Mouse (Mus musculus): ENCODE measurements around the gene Fam155a.
A peak's percentile ranks its signal among the peaks of the same experiment; 100 is the strongest.

The Fam155a gene

DNA sequence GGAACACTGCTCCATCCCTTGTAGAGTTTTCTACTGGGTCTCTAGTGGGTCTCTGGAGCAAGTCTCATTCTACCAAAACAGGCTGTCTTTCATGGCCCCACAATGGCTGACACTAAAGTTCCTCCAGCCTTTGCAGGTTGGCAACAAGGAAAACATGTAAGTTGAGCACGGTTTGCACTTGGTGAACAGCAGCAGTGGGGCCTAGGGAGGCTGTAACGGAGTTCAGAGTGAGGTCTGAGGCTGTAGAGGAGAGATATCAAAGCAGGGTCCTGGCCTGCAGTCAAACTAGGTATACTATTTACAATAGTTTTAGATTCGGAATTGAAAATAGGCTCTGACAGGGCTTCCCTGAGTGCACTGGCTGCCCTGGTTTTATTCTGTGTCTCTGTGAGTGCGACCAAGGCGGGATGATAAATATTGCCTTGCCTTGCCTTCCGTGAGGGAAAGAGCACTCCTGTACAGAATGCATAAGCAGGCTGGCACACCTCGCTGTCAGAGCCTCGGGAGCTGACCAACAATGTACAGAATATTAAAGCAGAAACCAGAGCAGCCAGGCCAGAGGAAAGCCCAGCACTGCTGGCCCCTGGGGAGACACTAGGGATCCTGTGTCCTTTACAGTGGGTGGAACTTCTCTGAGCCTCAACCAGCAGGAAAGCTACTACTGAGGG lies 277.3 kb downstream of the Fam155a start:
- no peak for DNase-seq (ENCODE audit: low spot score)

DNA sequence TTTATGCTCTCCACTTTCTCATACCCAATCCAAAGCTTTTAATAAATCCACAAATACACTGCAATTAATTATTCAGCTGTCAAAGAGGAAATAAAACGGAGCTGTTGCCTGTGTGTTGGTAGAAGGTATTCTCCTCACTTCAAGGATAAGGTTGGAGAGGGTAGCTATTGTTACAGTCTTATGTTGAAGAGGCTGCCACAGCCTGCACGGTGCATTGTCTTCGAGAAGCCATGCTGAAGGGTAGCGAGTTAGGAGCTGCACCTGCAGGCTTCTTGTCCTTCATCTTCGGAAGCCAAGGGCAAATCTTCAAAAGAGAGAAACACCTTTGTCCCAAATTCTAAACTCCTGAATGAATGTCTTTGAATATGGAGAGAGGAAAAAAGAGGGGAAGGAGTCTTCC lies 288.4 kb downstream of the Fam155a start:
- DNase-seq (ENCODE audit: low spot score): no peak

DNA sequence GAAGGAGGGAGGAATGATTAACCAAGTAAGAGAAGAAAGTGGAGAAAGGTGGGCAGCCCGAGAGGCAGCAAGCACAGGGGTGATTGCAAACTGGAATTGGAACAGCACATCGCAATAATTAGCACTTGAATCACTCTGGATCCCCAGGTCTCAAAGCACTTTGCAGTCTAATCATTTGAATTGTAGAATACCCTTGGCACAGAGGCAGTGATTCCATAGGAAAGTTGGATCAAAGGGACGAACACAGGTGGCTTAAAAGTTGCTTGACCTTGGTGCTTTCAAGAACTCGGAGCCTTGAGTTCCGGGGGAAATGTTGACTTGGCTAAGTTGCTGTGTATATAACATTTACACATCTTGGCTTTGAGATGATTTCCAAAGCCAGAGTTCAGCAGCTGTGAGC lies 299.7 kb downstream of the Fam155a start:
- no peak for DNase-seq (ENCODE audit: low spot score)

DNA sequence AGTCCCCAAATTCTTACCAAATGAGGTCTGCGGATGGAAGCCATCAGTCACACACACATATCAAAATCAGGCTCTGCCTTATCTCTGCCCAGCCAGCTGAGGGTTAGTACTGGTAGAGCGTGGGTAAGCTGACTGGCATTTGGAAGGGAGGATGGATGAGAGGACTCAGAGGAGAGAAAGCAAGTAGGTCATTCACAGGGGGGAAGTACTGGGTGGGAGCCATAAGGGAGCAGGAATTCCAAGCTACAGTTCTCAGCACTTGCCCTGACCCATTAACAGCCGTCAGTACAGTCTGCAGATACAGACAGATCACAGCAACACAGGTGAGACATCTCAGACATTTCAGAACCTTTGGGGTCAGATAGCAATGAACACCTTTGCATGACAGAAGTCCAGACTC lies 300.8 kb downstream of the Fam155a start:
- no peak for DNase-seq (ENCODE audit: low spot score)

DNA sequence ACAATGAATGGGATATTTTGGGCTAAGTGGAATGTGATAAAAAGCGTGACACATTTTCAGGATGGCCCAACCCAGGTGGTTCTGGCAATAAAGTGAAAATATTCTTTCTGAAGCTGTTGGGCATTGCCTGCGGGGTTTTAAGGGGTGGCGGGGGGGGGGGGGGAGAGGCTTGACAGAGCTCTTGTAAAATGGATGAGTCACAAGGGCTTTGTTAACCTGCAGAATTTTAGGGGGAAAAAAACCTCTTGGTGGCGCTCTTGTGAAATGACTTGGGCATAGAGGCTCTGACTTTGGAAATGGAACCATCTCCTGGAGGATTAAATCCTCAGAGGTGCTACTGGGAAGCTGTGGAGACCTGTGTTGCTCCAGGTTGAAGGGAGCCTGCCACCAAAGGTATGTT lies 309.9 kb downstream of the Fam155a start:
- no peak for DNase-seq (ENCODE audit: low spot score)

DNA sequence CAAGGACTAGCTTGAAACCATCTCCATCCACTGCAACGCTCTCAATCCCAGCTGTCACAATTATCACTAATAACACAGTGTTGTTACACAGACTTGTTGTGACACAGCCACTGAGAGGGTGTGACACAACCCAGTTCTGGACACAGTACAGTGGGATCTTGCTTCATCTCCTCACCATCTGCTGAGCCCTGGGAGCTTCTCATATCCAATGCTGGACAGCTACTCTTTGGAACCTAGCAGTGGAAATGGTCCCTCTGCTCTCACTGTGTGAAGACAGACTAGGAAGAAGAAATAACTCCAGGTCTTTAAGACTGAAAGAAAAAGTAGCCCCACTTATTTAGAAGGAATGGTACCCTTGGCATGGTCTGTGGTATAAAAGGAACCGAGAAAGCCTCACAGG lies 310.3 kb downstream of the Fam155a start:
- no peak for DNase-seq (ENCODE audit: low spot score)

DNA sequence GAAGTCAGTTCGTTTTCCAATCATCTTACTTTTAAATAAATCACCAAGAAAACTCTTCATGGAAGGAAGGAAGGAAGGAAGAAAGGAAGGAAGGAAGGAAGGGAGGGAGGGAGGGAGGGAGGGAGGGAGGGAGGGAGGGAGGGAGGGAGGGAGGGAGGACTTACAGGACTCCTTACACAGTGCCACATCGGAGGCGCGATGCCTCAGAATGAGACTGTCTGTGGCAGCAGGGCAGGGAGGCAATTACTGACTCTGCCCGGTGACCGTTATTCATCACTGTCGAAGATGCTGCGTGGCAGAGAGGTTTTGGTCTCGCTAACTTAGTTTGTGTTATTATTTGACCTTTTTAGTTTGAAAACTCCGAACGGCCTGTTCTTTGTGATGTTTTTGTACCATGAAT lies 312.3 kb downstream of the Fam155a start:
- no peak for DNase-seq (ENCODE audit: low spot score)

DNA sequence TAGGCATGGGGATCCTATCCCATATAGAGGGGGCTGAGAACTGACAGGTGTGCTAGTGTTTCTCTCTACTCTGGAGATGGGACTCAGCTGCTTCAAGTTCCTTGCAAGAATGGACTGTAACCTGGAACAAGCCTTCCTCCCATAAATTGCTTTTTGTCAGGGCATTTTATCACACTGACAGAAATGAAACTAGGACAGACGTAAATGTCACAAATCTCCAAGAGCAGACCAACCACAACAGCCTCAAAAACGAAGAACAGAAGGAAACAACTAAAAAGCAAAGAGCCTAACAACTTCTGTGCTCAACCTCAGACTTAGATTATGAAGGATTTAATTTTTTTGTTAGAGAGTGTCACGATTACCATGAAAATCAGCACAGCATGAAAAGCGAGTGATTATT lies 315.8 kb downstream of the Fam155a start:
- DNase-seq (ENCODE audit: low spot score): no peak

DNA sequence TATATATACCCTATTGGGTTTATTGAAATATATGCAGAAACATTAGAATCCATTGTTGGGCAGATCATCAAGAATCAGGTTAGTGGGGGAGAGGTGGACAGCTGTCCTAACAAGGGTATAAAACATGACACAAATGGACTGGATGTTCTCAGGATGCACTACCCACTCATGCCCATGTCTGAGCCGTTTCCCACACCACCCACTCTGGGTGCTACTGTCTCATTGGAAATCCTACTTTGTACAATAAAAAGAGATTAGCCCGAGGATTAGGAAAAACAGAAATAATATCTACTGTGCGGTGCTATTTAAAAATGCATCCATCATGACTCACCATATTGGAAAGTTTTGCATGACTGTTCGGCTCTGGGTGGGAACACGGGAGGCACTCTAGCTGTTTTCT lies 317.2 kb downstream of the Fam155a start:
- no peak for DNase-seq (ENCODE audit: low spot score)

DNA sequence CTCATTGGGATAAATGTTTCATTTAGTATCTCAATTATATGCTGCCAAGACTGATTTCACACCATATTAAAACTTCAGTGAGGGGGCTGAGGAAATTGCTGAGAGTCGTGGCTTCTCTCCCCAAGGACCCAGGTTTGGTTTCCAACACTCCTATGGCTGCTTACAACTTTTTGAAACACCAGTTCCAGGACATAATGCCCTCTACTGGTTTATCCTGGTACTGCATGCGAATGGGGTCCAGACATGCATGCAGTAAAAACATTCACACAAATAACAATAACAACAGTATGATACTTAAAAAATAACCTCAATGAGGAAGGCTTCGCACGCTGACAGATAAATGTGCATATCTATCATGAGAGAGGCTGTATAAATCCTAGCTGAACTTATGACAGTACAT lies 319.4 kb downstream of the Fam155a start:
- peak; percentile 41 for DNase-seq (ENCODE audit: low spot score)

DNA sequence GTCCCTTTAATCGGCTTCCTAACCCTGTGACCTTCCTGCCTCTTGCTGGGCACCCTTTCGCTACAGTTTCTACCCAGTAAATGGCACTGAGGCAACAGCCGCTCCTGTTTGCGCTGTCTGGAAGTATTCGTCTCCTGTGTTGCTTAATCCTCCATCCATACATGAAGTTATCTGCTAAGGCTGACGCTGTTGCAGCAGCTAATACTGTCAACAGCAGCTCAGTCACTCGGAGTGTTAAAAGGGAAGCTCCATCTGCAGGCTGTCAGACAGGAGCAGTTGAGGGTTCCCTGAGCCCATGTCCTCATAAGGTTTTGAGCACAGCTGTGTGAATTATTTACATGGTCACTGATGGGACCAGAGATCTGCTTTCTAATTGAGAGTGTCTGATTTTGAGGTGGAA lies 322.3 kb downstream of the Fam155a start:
- peak; percentile 21 for DNase-seq (ENCODE audit: low spot score)

DNA sequence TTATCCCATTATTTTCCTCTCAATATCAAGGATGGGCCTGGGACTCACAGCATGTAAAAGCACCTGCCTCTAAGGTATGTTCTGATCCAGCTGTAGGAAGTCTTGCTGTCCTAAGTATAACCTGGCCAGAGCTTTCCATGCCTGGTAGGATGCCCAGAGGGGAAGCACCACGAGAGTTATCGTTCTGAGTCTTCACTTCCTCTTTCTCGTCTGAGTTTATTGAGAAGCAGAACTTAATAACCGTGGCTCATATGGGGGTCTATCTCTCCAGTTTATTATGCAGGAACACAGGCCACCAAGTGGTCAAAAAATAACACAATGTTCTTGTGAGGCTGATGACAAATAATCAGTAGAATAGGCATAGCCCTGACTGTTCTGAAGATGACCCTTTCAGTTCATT lies 333.1 kb downstream of the Fam155a start:
- DNase-seq (ENCODE audit: low spot score): no peak

DNA sequence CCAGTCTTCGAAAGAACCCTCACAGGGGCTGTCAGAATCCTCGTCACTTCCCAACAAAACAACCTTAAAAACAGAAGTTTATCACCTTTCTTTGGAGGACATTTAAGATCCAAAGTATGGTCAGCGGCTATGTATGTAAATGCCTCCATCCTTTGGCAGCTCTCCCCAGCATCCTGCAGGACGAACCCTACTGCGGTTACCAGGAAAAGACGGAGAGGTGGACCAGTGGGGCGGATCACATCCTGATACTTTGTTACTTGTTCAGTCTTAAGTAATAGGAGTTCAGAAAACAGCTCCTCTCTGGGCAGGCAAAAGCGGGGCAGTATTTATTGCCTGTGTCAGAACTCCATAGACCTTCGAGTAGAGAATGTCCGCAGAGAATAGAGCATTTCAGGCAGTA lies 335.5 kb downstream of the Fam155a start:
- peak; percentile 41 for DNase-seq (ENCODE audit: low spot score)

DNA sequence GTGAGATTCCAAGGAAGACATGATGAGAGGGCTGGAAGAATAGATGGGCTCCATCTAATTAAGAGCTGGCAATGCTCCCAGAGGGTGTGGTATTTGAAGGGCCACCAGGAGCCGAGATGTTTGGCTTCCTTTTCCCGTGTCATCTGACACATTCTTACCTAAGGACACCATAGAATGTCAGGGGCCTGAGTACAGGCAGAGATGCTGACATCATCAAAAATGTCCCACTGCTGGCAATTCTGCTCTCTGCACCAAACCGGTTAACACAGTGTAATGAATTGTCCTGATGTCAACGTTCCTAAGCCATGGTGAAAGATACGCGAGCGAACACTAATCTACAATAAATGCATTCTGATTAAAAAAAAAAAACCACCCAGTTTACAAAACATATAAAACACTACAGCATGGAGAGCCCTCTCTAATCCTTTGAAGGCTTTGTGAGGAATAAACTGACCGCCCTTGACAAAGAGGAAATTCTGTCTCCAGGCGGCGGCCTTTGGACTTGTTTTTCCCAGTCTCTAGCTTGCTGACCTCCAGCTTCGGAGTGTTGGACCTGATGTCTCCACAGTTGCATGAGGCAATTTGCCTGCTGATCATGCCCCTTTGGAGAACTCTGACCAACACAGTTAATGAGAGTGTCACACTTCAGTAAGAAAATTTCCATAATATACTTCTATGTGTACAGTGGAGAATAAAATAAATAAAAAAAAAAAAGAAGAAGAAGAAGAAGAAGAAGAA lies 338.2 kb downstream of the Fam155a start:
- DNase-seq (ENCODE audit: low spot score): no peak

DNA sequence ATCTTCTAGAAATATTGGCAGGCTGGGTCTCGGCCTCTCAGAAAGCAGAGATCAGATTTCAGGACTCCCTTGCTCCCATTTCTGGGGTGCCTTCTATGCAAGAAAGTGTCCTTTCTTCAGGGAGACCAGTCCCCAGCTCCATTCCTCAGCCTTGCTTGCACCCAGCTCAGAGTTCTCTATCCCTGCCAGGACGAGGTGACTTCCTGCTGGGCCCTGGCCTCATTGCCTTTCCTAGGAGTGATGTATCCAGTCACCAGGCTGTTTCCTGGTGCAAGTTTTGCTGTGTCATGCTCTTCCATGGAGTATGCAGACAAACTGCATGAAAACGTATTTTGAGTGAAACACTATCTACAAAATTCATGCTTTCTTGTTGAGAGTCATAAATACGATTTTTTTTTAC lies 342.1 kb downstream of the Fam155a start:
- no peak for DNase-seq (ENCODE audit: low spot score)

DNA sequence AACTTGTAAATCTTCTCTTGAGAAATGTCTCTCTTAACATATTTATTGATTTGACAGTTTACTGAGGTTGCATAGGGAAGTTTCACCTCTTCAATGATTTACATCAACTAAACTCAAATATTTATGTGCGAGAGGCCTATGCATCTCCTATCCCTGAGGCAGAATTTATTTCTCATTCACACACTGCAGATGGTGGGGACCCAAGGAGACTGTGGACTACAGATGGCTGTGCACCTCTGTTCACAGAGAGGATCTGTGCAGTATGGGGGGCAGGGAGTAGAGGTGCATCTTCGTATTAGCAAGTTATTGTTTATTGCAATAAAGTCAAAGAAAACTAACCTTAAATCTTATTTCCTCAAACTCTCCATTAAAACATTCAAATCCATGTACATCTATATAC lies 346.9 kb downstream of the Fam155a start:
- DNase-seq (ENCODE audit: low spot score): no peak

DNA sequence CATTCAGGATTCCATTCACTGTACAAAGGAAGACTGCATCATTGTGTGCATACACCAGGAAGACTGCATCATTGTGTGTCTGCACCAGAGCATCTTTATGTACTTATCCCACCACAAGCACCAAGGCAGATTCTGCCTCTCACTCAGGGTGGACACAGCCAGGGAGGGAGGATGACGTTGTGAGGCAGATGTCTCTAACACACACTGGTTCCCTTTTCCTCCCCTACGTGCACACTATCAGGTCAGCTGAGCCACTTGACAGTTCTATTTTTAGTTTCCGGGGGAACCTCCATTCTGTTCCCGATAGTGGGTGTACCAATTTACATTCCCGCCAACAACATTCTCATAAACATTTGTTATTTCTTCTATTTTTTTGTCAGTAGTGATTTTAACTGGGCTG lies 347.4 kb downstream of the Fam155a start:
- DNase-seq (ENCODE audit: low spot score): no peak

DNA sequence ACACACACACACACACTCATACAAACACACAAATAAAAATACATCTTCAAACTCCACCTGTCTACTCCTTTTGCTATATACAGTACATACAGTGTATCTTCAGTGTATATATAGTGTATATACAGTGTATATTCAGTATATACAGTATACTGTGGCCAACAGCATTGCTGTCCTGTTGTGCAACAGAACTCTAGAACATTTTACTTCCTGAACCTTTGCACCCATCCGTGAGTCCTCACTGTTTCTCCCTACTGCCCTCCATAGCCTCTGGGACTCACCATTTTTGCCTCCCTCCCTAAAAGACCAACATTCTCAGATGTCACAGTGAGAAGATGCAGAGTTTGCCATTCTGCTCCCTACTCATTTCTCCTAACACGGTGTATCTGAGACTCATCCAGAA lies 347.8 kb downstream of the Fam155a start:
- DNase-seq (ENCODE audit: low spot score): no peak

DNA sequence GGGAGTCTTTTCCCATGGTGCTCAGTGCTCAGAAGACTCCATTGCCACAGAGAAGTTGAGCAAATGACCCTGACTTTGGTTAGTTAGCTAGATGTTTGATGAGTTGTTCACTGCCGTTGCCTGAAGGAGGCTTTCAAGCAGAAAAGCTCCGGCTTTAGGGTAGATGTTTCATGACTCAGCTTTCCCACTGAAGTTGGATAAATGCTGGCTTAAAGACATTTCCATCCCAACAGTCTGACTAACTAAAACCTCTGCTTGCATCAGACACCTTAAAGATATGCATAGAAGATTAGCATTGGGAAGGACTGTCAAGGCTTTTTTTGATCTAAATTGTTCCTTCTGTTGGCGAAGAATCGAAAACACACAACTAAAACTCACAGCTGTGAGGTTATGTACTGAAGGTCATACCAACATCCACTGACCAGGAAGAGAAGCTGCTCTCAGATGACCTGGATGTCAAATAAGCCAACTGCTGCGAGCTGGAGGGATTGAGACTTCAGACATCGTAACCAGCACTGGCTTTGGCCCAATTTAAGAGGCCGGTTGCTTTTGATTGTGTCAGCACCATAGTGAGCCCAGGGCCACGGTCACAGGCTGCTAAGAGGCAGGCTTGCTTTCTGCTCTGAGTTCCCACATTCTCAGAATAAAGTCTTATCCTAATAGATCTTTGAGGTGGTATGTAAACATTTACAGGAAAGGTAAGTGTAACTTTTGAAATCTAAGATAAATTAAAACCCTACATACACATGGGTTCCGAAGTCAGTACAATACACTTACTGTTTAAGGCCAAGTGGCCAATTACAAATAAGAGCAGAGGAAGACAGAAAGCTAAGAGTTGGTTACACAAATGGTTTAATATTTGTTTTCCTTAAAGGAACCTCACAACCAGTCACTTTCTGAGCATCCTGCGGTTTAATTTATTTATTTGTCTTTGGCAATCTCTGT lies 351.8 kb downstream of the Fam155a start:
- no peak for DNase-seq (ENCODE audit: low spot score)

DNA sequence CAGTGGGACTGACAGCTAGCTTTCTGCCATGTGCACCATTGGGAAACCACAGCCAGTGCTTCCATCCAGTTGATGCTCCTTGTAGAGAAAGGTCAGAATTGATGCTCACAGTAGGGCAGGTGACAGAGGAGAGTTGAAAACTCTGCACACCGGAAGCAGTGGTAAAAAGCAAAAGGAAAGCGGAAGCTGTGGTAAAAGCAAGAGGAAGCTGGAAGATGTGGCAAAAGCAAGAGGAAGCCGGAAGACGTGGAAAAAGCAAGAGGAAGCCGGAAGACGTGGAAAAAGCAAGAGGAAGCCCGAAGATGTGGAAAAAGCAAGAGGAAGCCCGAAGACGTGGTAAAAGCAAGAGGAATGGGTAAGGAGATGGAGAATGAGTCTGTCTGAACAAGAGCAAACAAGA lies 354.8 kb downstream of the Fam155a start:
- no peak for DNase-seq (ENCODE audit: low spot score)

DNA sequence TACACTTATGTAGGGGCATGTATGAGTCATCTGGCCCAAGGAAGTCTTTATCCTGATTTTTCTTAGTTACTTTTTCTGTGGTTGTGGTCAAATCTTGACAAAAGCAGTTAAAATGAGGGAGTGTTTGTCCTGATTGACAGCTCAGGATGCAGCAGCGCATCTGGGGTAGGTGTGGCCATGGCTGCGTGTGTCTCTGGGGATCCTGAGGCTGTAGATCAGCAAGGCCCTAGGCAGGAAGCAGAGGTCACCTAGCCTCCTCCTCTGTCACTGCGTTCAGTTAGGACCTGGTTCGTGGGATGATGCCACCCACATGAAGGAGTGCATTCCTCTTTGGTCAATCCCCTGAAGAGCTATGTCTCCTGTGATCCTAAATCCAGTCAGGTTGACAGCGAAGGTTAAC lies 362.5 kb downstream of the Fam155a start:
- no peak for DNase-seq (ENCODE audit: low spot score)

DNA sequence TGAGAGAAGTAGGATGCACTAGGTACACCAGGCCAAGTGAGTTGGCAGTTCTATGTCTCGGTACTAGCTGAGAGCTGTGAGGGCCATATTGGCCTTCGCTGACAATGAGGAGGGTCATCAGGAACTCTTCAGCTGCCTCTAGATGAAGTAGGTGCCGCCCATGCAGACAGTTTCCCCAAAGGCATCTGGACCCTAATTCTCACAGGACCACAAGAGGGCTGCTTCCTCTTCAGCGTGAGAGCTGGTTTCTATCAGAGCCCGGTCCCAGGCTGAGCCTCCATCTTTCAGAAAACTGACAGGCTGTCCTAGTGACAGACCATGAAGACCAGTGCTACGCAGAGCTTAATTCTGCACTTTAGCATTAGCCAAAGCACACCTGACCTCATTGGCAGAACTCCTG lies 364.8 kb downstream of the Fam155a start:
- no peak for DNase-seq (ENCODE audit: low spot score)

DNA sequence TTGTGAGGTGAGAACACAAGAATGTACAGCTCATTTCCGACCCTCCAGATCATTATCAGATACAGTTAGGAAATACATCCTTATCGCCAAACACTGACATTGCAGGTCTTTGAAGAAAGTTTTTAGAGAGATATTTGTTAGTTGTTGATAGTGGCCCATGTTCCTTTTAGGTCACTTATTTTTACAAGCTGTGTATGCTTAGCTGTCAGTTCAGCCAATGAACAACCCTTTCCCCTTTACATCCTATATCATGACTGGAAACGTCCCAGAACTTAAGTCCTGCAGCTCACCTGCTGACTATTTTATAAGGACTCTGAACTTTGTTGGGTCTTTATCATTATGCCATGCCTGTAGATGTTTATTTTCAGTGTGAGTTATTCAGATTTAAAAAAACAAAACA lies 366.3 kb downstream of the Fam155a start:
- DNase-seq (ENCODE audit: low spot score): no peak

Data from retina, embryonic 14.5 days (tissue).